Mouse (Mus musculus) forebrain, embryonic 14.5 days (tissue): ENCODE data around the gene Gulp1. TPM values are rescaled to one million over a fixed set of nuclear protein-coding genes. Genes with fewer than 3 reads are reported as not detected.
A peak's percentile ranks its signal among the peaks of the same experiment; 100 is the strongest.

ENCODE experiments used
- ATAC-seq: fragments of 200-750 bp; cut with Nextera tagmentation; 2 replicates; pipeline ENCODE4 v1.8.0; 2017; ENCODE audit warnings: mild to moderate bottlenecking, moderate library complexity
- DNase-seq: peaks from one replicate; pipeline ENCODE4 v3.0.0-alpha.2; 2015; ENCODE audit warnings: low spot score
- H3K27ac ChIP-seq: fragments of 300-500 bp; sonication (generic); 2 replicates; pipeline ENCODE4 v1.5.1; 2014; ENCODE audit warnings: low read depth, mild to moderate bottlenecking, control low read depth, low read length, moderate library complexity
- H3K27me3 ChIP-seq: fragments of 300-500 bp; sonication (generic); replicated peaks from 2 replicates; pipeline ENCODE4 v1.6.1; 2014; ENCODE audit warnings: low read length, control low read depth, mixed read lengths; ENCODE audit not compliant: control insufficient read depth, insufficient read depth
- H3K36me3 ChIP-seq: fragments of 300-500 bp; sonication (generic); 2 replicates; pipeline ENCODE4 v1.6.1; 2014; ENCODE audit warnings: low read length, control low read depth; ENCODE audit not compliant: control insufficient read depth, insufficient read depth
- H3K4me1 ChIP-seq: fragments of 300-500 bp; sonication (generic); 2 replicates; pipeline ENCODE4 v1.6.1; 2014; ENCODE audit warnings: antibody characterized with exemption, low read length, control low read depth; ENCODE audit not compliant: control insufficient read depth, insufficient read depth
- H3K4me2 ChIP-seq: fragments of 300-500 bp; sonication (generic); 2 replicates; pipeline ENCODE4 v1.6.1; 2014; ENCODE audit warnings: mild to moderate bottlenecking, control low read depth, low read length
- H3K4me3 ChIP-seq: fragments of 300-500 bp; sonication (generic); 2 replicates; pipeline ENCODE4 v1.5.1; 2014; ENCODE audit warnings: low read depth, low read length, control low read depth
- H3K9ac ChIP-seq: fragments of 300-500 bp; sonication (generic); 2 replicates; pipeline ENCODE4 v1.6.1; 2014; ENCODE audit warnings: mild to moderate bottlenecking, low read length, control low read depth, moderate library complexity
- H3K9me3 ChIP-seq: fragments of 300-500 bp; sonication (generic); replicated peaks from 2 replicates; pipeline ENCODE4 v1.6.1; 2016; ENCODE audit warnings: low read length, control low read depth, mixed read lengths; ENCODE audit not compliant: control insufficient read depth
- WGBS: fragments of 180-500 bp; shearing (Covaris S2); extraction: QIAGEN DNeasy Blood & Tissue Kit; methylation state at CpG from one replicate; pipeline ENCODE4 v1.1.7; 2014; 5-methylcytosine and 5-hydroxymethylcytosine counted together
- polyA plus RNA-seq: library from polyadenylated mRNA; unstranded; fragments of >200 nt; fragmentation: Nextera tagmentation; extraction: Ambion mirVana; gene quantifications from 2 replicates; pipeline ENCODE4 v1.2.1, GENCODE M21; 2014

The Gulp1 gene
- polyA plus RNA-seq, 1 experiment from 2014 or later = 10.5 TPM

DNA sequence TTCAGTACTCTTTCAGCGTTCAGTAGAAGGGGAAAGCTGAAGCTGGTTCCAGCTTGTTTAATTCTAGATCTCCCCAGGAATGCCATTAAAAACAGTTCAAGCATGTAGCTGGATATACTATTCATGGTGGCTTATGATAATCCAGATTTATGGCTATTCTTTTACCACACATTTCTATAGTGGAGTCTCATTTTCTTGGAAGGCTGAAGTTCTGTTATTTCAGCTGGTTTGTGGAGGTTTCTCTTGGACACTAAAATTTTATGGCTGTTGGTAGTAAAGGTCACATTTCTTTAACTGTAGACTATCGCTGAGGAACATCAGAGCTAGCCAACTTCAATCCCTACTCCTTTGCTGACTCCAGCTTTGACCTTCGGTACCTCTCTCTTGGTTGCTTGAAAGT is 29.1 kb downstream of the Gulp1 start:
- 82% methylated on average over 3 of the region's 3 CpGs for WGBS
- Histone ChIP-seq H3K27me3 (no peaks in the 10 kb centered on the region), H3K4me3 (no peak overlapping the region), H3K27ac (no peak overlapping the region), H3K9ac (no peak overlapping the region), H3K4me1 (no peaks in the 10 kb centered on the region), H3K36me3 (no peaks in the 10 kb centered on the region), H3K4me2 (no peak overlapping the region), H3K9me3 (no peaks in the 10 kb centered on the region)
- ATAC-seq = no peak
- DNase-seq = no peak

DNA sequence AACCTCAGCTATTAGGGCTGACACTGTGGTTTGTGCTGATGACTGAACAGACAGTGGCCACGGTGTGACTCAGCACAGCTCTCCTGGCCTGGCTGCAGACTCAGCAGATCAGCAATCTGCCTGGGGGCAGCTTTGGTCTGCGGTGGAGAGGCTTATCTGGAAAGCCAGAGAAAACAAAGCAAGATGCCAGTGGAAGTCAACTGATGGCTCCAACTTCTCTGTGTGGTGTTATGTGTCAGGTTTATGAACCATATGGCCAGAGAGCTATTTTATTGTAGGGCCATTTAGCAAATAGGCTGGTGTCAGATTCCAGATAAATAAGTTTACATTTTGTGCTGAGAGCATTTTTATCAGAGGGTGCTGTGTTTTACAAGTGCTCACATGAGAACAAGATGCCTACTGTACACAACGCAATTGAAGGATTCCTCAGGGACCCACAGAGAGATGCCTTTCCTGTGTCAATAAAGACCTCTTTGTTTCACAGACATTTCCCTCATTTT is 33.6 kb downstream of the Gulp1 start:
- ATAC-seq = no peak
- H3K9ac ChIP-seq = no peak overlapping the region
- no peak for DNase-seq
- WGBS = 15% methylated on average over 3 of the region's 3 CpGs
- no peaks in the 10 kb centered on the region for H3K4me1 ChIP-seq
- no peaks in the 10 kb centered on the region for H3K36me3 ChIP-seq
- no peak overlapping the region for H3K4me3 ChIP-seq
- H3K27me3 ChIP-seq = no peaks in the 10 kb centered on the region
- H3K27ac ChIP-seq = no peak overlapping the region
- H3K9me3 ChIP-seq = no peaks in the 10 kb centered on the region
- H3K4me2 ChIP-seq = no peak overlapping the region

DNA sequence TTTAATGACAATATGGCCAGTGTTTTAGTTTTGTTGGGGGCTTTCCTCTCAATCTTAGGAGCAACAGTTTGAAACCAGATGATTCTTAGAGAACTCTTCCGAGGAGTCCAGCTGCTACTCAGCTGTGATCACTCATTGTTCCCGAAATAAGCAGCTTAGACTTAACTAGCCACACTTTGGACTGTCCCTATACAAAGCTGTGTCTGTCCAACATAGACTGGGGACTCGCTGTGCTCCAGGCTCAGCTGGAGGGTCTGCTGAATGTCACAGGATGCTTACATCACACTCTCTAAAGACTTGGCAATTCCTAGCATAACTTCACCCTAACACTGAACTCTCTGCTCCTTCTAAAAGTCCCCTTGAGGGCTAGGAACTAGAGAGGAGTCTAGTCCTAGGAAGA is 40.4 kb downstream of the Gulp1 start:
- 2% methylated on average over 3 of the region's 3 CpGs for WGBS
- ATAC-seq (peak; percentile 18; the same call in 1 of the 2 replicates), DNase-seq (no peak)
- Histone ChIP-seq H3K27me3 (no peaks in the 10 kb centered on the region), H3K9me3 (no peaks in the 10 kb centered on the region), H3K4me1 (peaks cover 6% of the 10 kb centered on the region; the same call in 1 of the 2 replicates), H3K27ac (no peak overlapping the region), H3K4me2 (no peak overlapping the region), H3K9ac (no peak overlapping the region), H3K36me3 (no peaks in the 10 kb centered on the region), H3K4me3 (no peak overlapping the region)

DNA sequence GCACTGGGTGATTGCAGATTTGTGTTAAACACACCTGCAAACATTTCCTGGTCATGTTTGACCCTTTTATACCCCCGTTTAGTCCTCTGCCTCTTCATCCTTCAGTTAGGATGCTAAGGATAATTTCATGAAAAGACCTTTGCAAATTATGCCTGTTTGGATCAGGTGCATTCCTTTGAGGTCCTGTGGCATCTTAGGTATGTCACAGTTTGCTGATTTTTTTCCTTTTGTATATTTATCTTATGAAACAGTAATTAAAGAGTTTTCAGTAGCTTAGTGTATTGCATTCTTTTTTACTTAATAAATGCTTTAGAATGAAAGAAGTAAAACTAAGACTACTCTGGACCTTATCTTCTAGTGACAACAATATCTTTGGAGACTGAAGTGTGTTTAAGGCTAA is 41.8 kb downstream of the Gulp1 start:
- Histone ChIP-seq H3K27ac (no peak overlapping the region), H3K27me3 (no peaks in the 10 kb centered on the region), H3K9ac (no peak overlapping the region), H3K4me1 (peaks cover 6% of the 10 kb centered on the region; the same call in 1 of the 2 replicates), H3K9me3 (no peaks in the 10 kb centered on the region), H3K4me2 (no peak overlapping the region), H3K36me3 (no peaks in the 10 kb centered on the region), H3K4me3 (no peak overlapping the region)
- ATAC-seq (no peak), DNase-seq (no peak)
- WGBS = 86% methylated on average over 1 of the region's 1 CpGs

DNA sequence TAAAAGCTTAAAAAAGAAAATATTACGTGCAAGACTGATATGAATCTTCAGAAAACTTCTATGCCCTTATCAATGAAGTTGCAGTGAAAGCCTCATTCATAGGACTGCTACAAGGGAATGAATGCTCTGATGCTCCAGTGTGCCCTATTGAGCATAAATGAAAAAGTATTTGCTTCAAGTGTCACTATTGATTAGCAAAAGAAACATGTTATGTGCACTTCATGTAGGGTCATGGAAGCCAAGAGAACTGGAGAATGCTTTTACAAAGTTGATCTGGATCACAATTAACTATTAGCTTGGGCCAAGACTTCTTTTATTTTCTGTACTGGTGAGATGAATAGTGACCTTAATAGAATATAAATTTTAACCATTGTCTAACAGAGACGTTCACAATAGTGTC is 47.0 kb downstream of the Gulp1 start:
- Histone ChIP-seq H3K9me3 (no peaks in the 10 kb centered on the region), H3K4me2 (no peak overlapping the region), H3K9ac (no peak overlapping the region), H3K36me3 (no peaks in the 10 kb centered on the region), H3K4me1 (no peaks in the 10 kb centered on the region), H3K27me3 (no peaks in the 10 kb centered on the region), H3K27ac (no peak overlapping the region), H3K4me3 (no peak overlapping the region)
- 88% methylated on average over 2 of the region's 2 CpGs for WGBS
- DNase-seq = no peak
- no peak for ATAC-seq

DNA sequence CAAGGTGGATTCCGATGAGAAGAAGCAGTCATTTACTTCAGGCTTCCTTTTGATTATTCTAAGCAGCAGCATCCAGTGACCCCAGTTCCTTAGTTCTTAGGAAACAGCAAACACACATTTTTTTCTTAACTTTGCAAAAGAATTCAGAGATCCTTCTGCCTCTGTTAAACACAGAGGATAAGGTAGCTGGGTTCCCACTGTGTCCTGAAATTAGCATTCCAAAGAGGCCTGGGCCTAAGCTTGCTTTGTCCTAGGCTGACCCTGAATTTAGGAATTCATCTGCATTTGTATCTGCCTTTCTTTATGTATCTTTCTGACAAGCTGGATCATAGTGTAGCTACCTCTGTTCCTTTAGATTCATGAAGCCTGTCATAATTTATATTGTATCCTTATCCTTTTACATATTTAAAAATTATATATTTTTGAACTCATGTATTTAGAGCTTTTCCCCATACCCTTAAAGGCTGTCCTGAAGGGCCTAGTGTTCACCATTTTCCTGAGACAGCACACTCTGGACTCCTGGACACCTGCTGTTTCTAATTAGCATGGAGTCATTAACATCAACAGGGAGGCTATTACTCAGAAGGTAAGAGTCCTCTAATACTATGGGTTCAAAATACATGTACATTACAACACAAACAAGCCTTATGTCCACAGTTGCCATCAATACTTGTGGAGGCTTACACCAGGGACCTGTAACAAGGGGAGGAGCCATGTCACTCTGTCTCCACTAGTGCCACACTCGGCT is 62.2 kb downstream of the Gulp1 start:
- ATAC-seq (no peak), DNase-seq (no peak)
- Histone ChIP-seq H3K4me1 (no peaks in the 10 kb centered on the region), H3K9me3 (no peaks in the 10 kb centered on the region), H3K4me3 (no peak overlapping the region), H3K36me3 (no peaks in the 10 kb centered on the region), H3K27me3 (no peaks in the 10 kb centered on the region), H3K9ac (no peak overlapping the region), H3K27ac (no peak overlapping the region), H3K4me2 (no peak overlapping the region)
- WGBS = 30% methylated on average over 2 of the region's 2 CpGs

DNA sequence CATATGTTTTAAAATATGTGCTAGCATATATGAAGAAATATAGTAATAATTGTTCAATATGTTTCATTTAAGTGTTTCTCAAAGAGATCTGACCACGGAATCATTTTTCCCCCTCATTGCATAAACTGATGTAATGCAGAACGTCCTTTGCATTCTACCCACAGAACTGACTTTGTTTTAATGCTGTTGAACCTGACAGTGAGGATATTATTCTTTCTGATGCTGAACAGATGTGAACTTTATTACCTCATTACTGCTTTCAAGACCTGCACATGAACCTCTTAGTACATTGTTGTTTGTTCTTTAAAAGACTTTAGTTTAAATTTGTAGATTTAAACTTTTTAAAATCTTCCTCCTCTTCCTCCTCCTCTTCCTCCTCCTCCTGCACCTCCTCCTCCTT is 67.4 kb downstream of the Gulp1 start:
- Histone ChIP-seq H3K36me3 (no peaks in the 10 kb centered on the region), H3K27ac (no peak overlapping the region), H3K9me3 (no peaks in the 10 kb centered on the region), H3K9ac (no peak overlapping the region), H3K4me1 (no peaks in the 10 kb centered on the region), H3K27me3 (no peaks in the 10 kb centered on the region), H3K4me2 (no peak overlapping the region), H3K4me3 (no peak overlapping the region)
- ATAC-seq = no peak
- no peak for DNase-seq
- WGBS = 78% methylated on average over 2 of the region's 2 CpGs

DNA sequence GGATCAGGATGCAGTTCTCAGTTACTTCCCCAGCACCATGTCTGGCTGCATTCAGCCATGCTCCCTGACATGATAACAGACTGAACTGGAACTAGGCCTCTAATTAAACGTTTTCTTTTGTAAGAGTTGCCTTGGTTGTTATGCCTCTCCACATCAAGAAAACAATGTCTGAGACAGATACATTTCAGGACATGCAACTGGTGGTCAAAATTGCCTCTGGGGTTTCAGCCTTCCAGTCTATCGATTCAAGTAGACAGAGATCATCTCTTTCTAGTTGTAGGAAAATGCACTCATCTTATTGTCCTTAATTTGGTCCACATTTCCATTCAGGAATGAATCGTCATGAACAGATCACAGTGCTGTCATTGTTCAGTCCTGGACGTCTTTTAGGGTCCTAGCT is 83.2 kb downstream of the Gulp1 start:
- H3K4me3 ChIP-seq = no peak overlapping the region
- no peaks in the 10 kb centered on the region for H3K27me3 ChIP-seq
- no peaks in the 10 kb centered on the region for H3K36me3 ChIP-seq
- H3K4me1 ChIP-seq = no peaks in the 10 kb centered on the region
- DNase-seq = no peak
- H3K27ac ChIP-seq = no peak overlapping the region
- WGBS = 47% methylated on average over 4 of the region's 4 CpGs
- no peak overlapping the region for H3K4me2 ChIP-seq
- no peak overlapping the region for H3K9ac ChIP-seq
- H3K9me3 ChIP-seq = no peaks in the 10 kb centered on the region
- no peak for ATAC-seq

DNA sequence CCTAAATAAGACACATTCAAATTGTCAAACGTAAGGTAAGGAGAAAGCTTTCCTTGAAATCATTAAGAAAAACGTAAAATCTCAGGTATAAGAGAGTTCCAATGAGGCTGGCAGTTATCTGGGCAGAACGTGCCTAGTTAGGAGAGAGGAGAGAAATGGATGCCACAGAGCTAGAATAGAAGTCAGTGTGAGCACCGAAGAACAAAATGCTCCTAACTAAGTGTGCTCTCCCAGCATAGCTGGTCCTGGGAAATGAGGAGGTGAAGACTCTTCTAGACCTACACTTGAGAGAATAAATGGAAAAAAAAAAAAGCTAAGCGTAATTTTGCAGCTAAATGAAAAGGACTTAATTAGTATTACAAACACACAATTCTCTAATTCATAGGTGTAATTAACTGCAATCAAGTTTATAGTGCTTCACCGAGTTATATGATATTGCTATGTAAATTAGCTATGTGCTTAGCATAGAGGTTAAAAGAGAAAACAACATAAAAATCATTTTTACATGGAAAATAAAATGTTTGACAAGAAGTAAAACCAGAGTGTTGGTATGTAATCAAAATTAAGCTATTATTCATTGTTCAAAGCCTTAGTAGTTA is 94.5 kb downstream of the Gulp1 start:
- peak; percentile 57; the same call in 1 of the 2 replicates for ATAC-seq
- Histone ChIP-seq H3K4me3 (no peak overlapping the region), H3K27me3 (no peaks in the 10 kb centered on the region), H3K9me3 (no peaks in the 10 kb centered on the region), H3K9ac (no peak overlapping the region), H3K36me3 (no peaks in the 10 kb centered on the region), H3K27ac (no peak overlapping the region), H3K4me2 (no peak overlapping the region), H3K4me1 (no peaks in the 10 kb centered on the region)
- WGBS = 68% methylated on average over 6 of the region's 6 CpGs
- DNase-seq = peak; percentile 26
